Mouse (Mus musculus): Measurements from ENCODE around the gene Tsc2.

- TF ChIP-seq RAD21 (IDR thresholded peaks at IDR 0.05; ENCODE audit: low read depth, low read length) = no peak
- no peak for TF ChIP-seq MAX (IDR thresholded peaks at IDR 0.05; ENCODE audit: low read length)
- TF ChIP-seq CTCF (conservative IDR thresholded peaks at IDR 0.05 in 1 of 2, IDR thresholded peaks at IDR 0.05 in 1 of 2; ENCODE audit: low read depth in 2 of 2, low read length in 2 of 2) = no peak
- no peak for TF ChIP-seq TCF12 (IDR thresholded peaks at IDR 0.05; ENCODE audit: low read depth, low read length)
- TF ChIP-seq BHLHE40 (IDR thresholded peaks at IDR 0.05; ENCODE audit: low read depth, low read length) = no peak
- TF ChIP-seq MAZ (IDR thresholded peaks at IDR 0.05; ENCODE audit: low read depth, low read length) = no peak
- no peak for TF ChIP-seq RCOR1 (conservative IDR thresholded peaks at IDR 0.05; ENCODE audit: low read depth, low read length)
- TF ChIP-seq MXI1 (IDR thresholded peaks at IDR 0.05; ENCODE audit: low read depth, low read length) = no peak
- TF ChIP-seq SMC3 (IDR thresholded peaks at IDR 0.05; ENCODE audit: low read depth, low read length) = no peak
- no peak for TF ChIP-seq POLR2A (IDR thresholded peaks at IDR 0.05; ENCODE audit: low read depth, low read length)
These were observed 73.8 kb downstream of the Tsc2 start for GRCm38 (mm10) chr17:24558600-24559099.
